Mouse (Mus musculus) gastrocnemius, adult 8-10 months (tissue): ENCODE results near the gene Gm11273. TPM values are rescaled to one million over a fixed set of nuclear protein-coding genes. Genes with fewer than 3 reads are reported as not detected.

Source experiments
- DNase-seq, 2 experiments: peaks; one replicate each; pipeline ENCODE4 v3.0.0; 2022; ENCODE audit warnings: low spot score in 2 of 2
- total RNA-seq, 4 experiments: library from RNA; stranded (reverse); gene quantifications; 2 replicates each; pipeline ENCODE4 v1.2.4; 2022

Gene Gm11273
- total RNA-seq, 4 experiments from 2014 or later = 74.4 to 112 (median 87.3) TPM

DNA sequence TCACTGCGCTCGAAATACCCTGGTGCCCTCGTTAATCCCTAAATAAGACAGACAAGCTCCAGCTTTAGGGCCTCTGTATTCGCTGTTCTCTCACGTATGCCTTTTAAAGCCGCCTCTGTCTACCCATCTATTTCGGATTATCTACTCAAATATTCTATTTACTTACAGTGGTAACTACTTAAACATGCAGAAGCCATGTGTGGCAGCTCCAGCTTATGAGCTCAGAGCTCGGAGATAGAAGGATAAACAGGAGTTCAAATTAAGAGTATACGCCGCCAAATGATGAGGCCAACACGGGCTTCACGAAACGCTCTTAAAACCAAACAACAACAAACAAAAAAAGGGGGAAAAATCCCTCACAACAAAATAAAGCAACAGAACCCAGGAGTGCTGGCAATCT, 48.2 kb downstream of the Gm11273 start:
- no peak for DNase-seq

Other genes with a start within 250 kb of the Gm11273 start
- not detected for gene Gpx5, start 208.7 kb downstream of the Gm11273 start, total RNA-seq
- gene Gpx6, start 189.3 kb downstream of the Gm11273 start, total RNA-seq = not detected
- gene Olfr1367, start 154.5 kb downstream of the Gm11273 start, total RNA-seq = not detected
- 10 to 100 TPM in 1 of 4 experiments, 1 to 10 TPM in 3; 7.7 to 10.5 (median 8.5) TPM for gene Zscan12, start 138.6 kb downstream of the Gm11273 start, total RNA-seq
- 10 to 100 TPM; 11.5 to 13.3 (median 12.1) TPM for gene Zkscan3, start 98.7 kb downstream of the Gm11273 start, total RNA-seq
- gene Pgbd1, start 60.4 kb downstream of the Gm11273 start, total RNA-seq = under 1 TPM in 3 of 4 experiments, not detected in 1; 0.36 to 0.53 (median 0.46) TPM
- 10 to 100 TPM; 12.9 to 15.9 (median 14.5) TPM for gene Zscan26, start 47.7 kb downstream of the Gm11273 start, total RNA-seq
- gene Nkapl, start 32.9 kb downstream of the Gm11273 start, total RNA-seq = under 1 TPM in 3 of 4 experiments, not detected in 1; 0.19 to 0.22 (median 0.20) TPM
- 1 to 10 TPM in 1 of 4 experiments, under 1 TPM in 3; 0.27 to 1.1 (median 0.43) TPM for gene Zkscan4, start 22.5 kb downstream of the Gm11273 start, total RNA-seq
- not detected for gene Gm10065, start 22.0 kb downstream of the Gm11273 start, total RNA-seq
- 10 to 100 TPM; 20.3 to 26.8 (median 22.2) TPM for gene AK157302, start 6.2 kb downstream of the Gm11273 start, total RNA-seq
- gene Zkscan8, start 29.7 kb upstream of the Gm11273 start, total RNA-seq = 1 to 10 TPM; 4.6 to 9.3 (median 7.2) TPM
- gene Olfr1366, start 41.4 kb upstream of the Gm11273 start, total RNA-seq = not detected
- not detected for gene Olfr1535, start 58.5 kb upstream of the Gm11273 start, total RNA-seq
- gene Olfr1364, start 80.3 kb upstream of the Gm11273 start, total RNA-seq = not detected
- gene Olfr1362, start 112.6 kb upstream of the Gm11273 start, total RNA-seq = not detected
- not detected for gene Olfr11, start 141.1 kb upstream of the Gm11273 start, total RNA-seq
- gene Olfr1361, start 162.0 kb upstream of the Gm11273 start, total RNA-seq = not detected
- not detected for gene Olfr1360, start 176.0 kb upstream of the Gm11273 start, total RNA-seq
- gene Olfr1359, start 196.7 kb upstream of the Gm11273 start, total RNA-seq = not detected
- 1 to 10 TPM in 3 of 4 experiments, under 1 TPM in 1; 0.99 to 6.6 (median 3.4) TPM for gene Hist1h2bl, start 214.7 kb upstream of the Gm11273 start, total RNA-seq
- gene Hist1h2ai, start 215.0 kb upstream of the Gm11273 start, total RNA-seq = 1 to 10 TPM in 3 of 4 experiments, not detected in 1; 1.8 to 3.3 (median 2.6) TPM
- not detected for gene Hist1h3h, start 216.2 kb upstream of the Gm11273 start, total RNA-seq
- not detected for gene Hist1h2bm, start 220.6 kb upstream of the Gm11273 start, total RNA-seq
- 1 to 10 TPM in 1 of 4 experiments, under 1 TPM in 2, not detected in 1; 0.67 to 1.6 (median 0.90) TPM for gene Hist1h4j, start 233.6 kb upstream of the Gm11273 start, total RNA-seq
- 10 to 100 TPM in 1 of 4 experiments, 1 to 10 TPM in 3; 5.0 to 10.8 (median 6.7) TPM for gene Hist1h4k, start 249.1 kb upstream of the Gm11273 start, total RNA-seq